Mouse (Mus musculus) limb, embryonic 15.5 days (tissue): ENCODE results near the gene Lasp1. TPM values are rescaled to one million over a fixed set of nuclear protein-coding genes. Genes with fewer than 3 reads are reported as not detected.
A peak's percentile ranks its signal among the peaks of the same experiment; 100 is the strongest.
"Not testable (repeated sequence)": the region's sequence is repeated elsewhere in the genome, so short reads cannot be mapped to it uniquely, and the experiment has no call there.

Experiments
- ATAC-seq: fragments of 200-750 bp; cut with Nextera tagmentation; 2 replicates; pipeline ENCODE4 v1.8.0; 2017; ENCODE audit warnings: low read depth, moderate TSS enrichment; ENCODE audit not compliant: insufficient number of reproducible peaks, low FRiP score, low TSS enrichment
- H3K27ac ChIP-seq: fragments of 300-500 bp; sonication (generic); 2 replicates; pipeline ENCODE4 v1.5.1; 2015; ENCODE audit warnings: moderate library complexity, mild to moderate bottlenecking, inconsistent platforms
- H3K27me3 ChIP-seq: fragments of 300-500 bp; sonication (generic); 2 replicates; pipeline ENCODE4 v1.6.1; 2015; ENCODE audit warnings: inconsistent platforms
- H3K36me3 ChIP-seq: fragments of 300-500 bp; sonication (generic); 2 replicates; pipeline ENCODE4 v1.6.1; 2015; ENCODE audit warnings: inconsistent platforms
- H3K4me1 ChIP-seq: fragments of 300-500 bp; sonication (generic); 2 replicates; pipeline ENCODE4 v1.6.1; 2015; ENCODE audit warnings: inconsistent platforms
- H3K4me2 ChIP-seq: fragments of 300-500 bp; sonication (generic); 2 replicates; pipeline ENCODE4 v1.6.1; 2015; ENCODE audit warnings: mild to moderate bottlenecking, inconsistent platforms
- H3K4me3 ChIP-seq: fragments of 300-500 bp; sonication (generic); 2 replicates; pipeline ENCODE4 v1.5.1; 2015; ENCODE audit warnings: mild to moderate bottlenecking, inconsistent platforms
- H3K9ac ChIP-seq: fragments of 300-500 bp; sonication (generic); 2 replicates; pipeline ENCODE4 v1.6.1; 2015; ENCODE audit warnings: inconsistent platforms
- H3K9me3 ChIP-seq: fragments of 300-500 bp; sonication (generic); 2 replicates; pipeline ENCODE4 v1.6.1; 2016; ENCODE audit warnings: inconsistent platforms
- WGBS: fragments of 180-500 bp; shearing (Covaris S2); methylation state at CpG from one replicate; pipeline ENCODE4 v1.1.7; 2015; 5-methylcytosine and 5-hydroxymethylcytosine counted together
- polyA plus RNA-seq: library from polyadenylated mRNA; unstranded; fragments of >200 nt; fragmentation: Nextera tagmentation; extraction: Ambion mirVana; gene quantifications from 2 replicates; pipeline ENCODE4 v1.2.1, GENCODE M21; 2015

The Lasp1 gene
- polyA plus RNA-seq, 1 experiment from 2014 or later, result 131 TPM

GRCm38 (mm10) chr11:97778918-97779317 lies 19.9 kb upstream of the Lasp1 start:
- Histone ChIP-seq H3K4me2 (no peak overlapping the region), H3K36me3 (peaks cover 56% of the 10 kb centered on the region), H3K9me3 (no peaks in the 10 kb centered on the region), H3K27ac (no peak overlapping the region), H3K9ac (no peak overlapping the region), H3K4me3 (no peak overlapping the region), H3K27me3 (no peaks in the 10 kb centered on the region), H3K4me1 (peaks cover 24% of the 10 kb centered on the region)
- ATAC-seq, result no peak
- 93% methylated on average over 1 of the region's 1 CpGs for WGBS

GRCm38 (mm10) chr11:97779968-97780701 lies 18.7 kb upstream of the Lasp1 start:
- H3K27me3 ChIP-seq, result no peaks in the 10 kb centered on the region
- no peak overlapping the region for H3K27ac ChIP-seq
- ATAC-seq, result no peak
- H3K9ac ChIP-seq, result no peak overlapping the region
- WGBS, result 82% methylated on average over 2 of the region's 2 CpGs
- peak overlapping the region; percentile 92 for H3K4me3 ChIP-seq
- H3K4me1 ChIP-seq, result peaks cover 24% of the 10 kb centered on the region
- peak overlapping the region; percentile 51 for H3K4me2 ChIP-seq
- peaks cover 52% of the 10 kb centered on the region for H3K36me3 ChIP-seq
- H3K9me3 ChIP-seq, result no peaks in the 10 kb centered on the region

- Histone ChIP-seq H3K4me3 (peak overlapping the region; percentile 92), H3K9me3 (no peaks in the 10 kb centered on the region), H3K4me2 (peak overlapping the region; percentile 51), H3K9ac (peak overlapping the region; percentile 96), H3K4me1 (peaks cover 24% of the 10 kb centered on the region), H3K27ac (peak overlapping the region; percentile 93), H3K27me3 (no peaks in the 10 kb centered on the region), H3K36me3 (peaks cover 43% of the 10 kb centered on the region)
- no peak for ATAC-seq
- under 1% methylated on average over 11 of the region's 11 CpGs for WGBS
These were observed 17.3 kb upstream of the Lasp1 start for GRCm38 (mm10) chr11:97781478-97781831.

GRCm38 (mm10) chr11:97781832-97782563 lies 16.8 kb upstream of the Lasp1 start, which contains the start of gene Rpl23:
Gene Rpl23 (minus strand): TSS chr11:97782437.
- WGBS, result under 1% methylated on average over 67 of the region's 67 CpGs
- Histone ChIP-seq H3K9ac (peak within 1 kb of the TSS; percentile 96), H3K4me2 (peak within 1 kb of the TSS; percentile 54), H3K4me3 (peak within 1 kb of the TSS; percentile 92), H3K9me3 (no peaks in the 10 kb centered on the region), H3K36me3 (peaks cover 38% of the 10 kb centered on the region), H3K27ac (peak within 1 kb of the TSS; percentile 93), H3K27me3 (no peaks in the 10 kb centered on the region), H3K4me1 (peaks cover 24% of the 10 kb centered on the region)
- peak; percentile 95 for ATAC-seq

GRCm38 (mm10) chr11:97782564-97782895 lies 16.3 kb upstream of the Lasp1 start:
- peak overlapping the region; percentile 96 for H3K9ac ChIP-seq
- WGBS, result 0% methylated on average over 10 of the region's 10 CpGs
- no peaks in the 10 kb centered on the region for H3K9me3 ChIP-seq
- H3K27me3 ChIP-seq, result no peaks in the 10 kb centered on the region
- H3K36me3 ChIP-seq, result peaks cover 33% of the 10 kb centered on the region
- peaks cover 22% of the 10 kb centered on the region for H3K4me1 ChIP-seq
- ATAC-seq, result no peak
- H3K4me3 ChIP-seq, result peak overlapping the region; percentile 92
- H3K27ac ChIP-seq, result peak overlapping the region; percentile 93
- peak overlapping the region; percentile 54 for H3K4me2 ChIP-seq

GRCm38 (mm10) chr11:97787961-97788360 lies 10.8 kb upstream of the Lasp1 start:
- Histone ChIP-seq H3K9me3 (no peaks in the 10 kb centered on the region), H3K27ac (no peak overlapping the region), H3K27me3 (no peaks in the 10 kb centered on the region), H3K4me1 (0 out of 2 replicates have a peak, but pooled peaks cover 2% of the 10 kb centered on the region), H3K4me2 (no peak overlapping the region), H3K4me3 (no peak overlapping the region), H3K36me3 (no peaks in the 10 kb centered on the region), H3K9ac (no peak overlapping the region)
- ATAC-seq, result no peak
- WGBS, result 88% methylated on average over 3 of the region's 3 CpGs

GRCm38 (mm10) chr11:97789727-97790126 lies 9.1 kb upstream of the Lasp1 start:
- 85% methylated on average over 5 of the region's 5 CpGs for WGBS
- ATAC-seq, result no peak
- no peaks in the 10 kb centered on the region for H3K4me1 ChIP-seq

GRCm38 (mm10) chr11:97790778-97791438 lies 7.9 kb upstream of the Lasp1 start:
- not testable (repeated sequence) for H3K4me3 ChIP-seq, H3K27ac ChIP-seq
- WGBS, result 86% methylated on average over 2 of the region's 2 CpGs

More at GRCm38 (mm10) chr11:97789727-97790126, 9.1 kb upstream of the Lasp1 start:
- Histone ChIP-seq H3K4me2 (no peak overlapping the region), H3K9me3 (no peaks in the 10 kb centered on the region), H3K4me3 (no peak overlapping the region), H3K27me3 (no peaks in the 10 kb centered on the region), H3K27ac (no peak overlapping the region), H3K36me3 (no peaks in the 10 kb centered on the region), H3K9ac (no peak overlapping the region)

GRCm38 (mm10) chr11:97793165-97793564 lies 5.6 kb upstream of the Lasp1 start:
- WGBS, result 5% methylated on average over 2 of the region's 2 CpGs

More at GRCm38 (mm10) chr11:97790778-97791438, 7.9 kb upstream of the Lasp1 start:
- not testable (repeated sequence) for H3K9me3 ChIP-seq, H3K4me1 ChIP-seq, H3K36me3 ChIP-seq, H3K4me2 ChIP-seq, ATAC-seq, H3K9ac ChIP-seq, H3K27me3 ChIP-seq

GRCm38 (mm10) chr11:97796910-97797309 lies 1.9 kb upstream of the Lasp1 start:
- Histone ChIP-seq H3K27ac (no peak overlapping the region), H3K36me3 (no peaks in the 10 kb centered on the region), H3K4me1 (peaks cover 21% of the 10 kb centered on the region), H3K27me3 (no peaks in the 10 kb centered on the region), H3K9me3 (no peaks in the 10 kb centered on the region), H3K9ac (no peak overlapping the region), H3K4me3 (no peak overlapping the region), H3K4me2 (no peak overlapping the region)
- ATAC-seq, result no peak
- 6% methylated on average over 6 of the region's 6 CpGs for WGBS

More at GRCm38 (mm10) chr11:97793165-97793564, 5.6 kb upstream of the Lasp1 start:
- H3K4me1 ChIP-seq, result peaks cover 6% of the 10 kb centered on the region
- H3K9ac ChIP-seq, result no peak overlapping the region
- no peak overlapping the region for H3K27ac ChIP-seq
- ATAC-seq, result no peak
- H3K36me3 ChIP-seq, result no peaks in the 10 kb centered on the region
- no peak overlapping the region for H3K4me3 ChIP-seq
- H3K27me3 ChIP-seq, result no peaks in the 10 kb centered on the region
- H3K9me3 ChIP-seq, result no peaks in the 10 kb centered on the region
- H3K4me2 ChIP-seq, result no peak overlapping the region

- no peaks in the 10 kb centered on the region for H3K27me3 ChIP-seq
- 0 out of 2 replicates have a peak, but pooled peaks cover 5% of the 10 kb centered on the region for H3K36me3 ChIP-seq
- 54% methylated on average over 15 of the region's 15 CpGs for whole genome bisulfite sequencing
- peak overlapping the region; percentile 63 for H3K27ac ChIP-seq
- H3K4me3 ChIP-seq, result no peak overlapping the region
- ATAC-seq, result no peak
- no peak overlapping the region for H3K9ac ChIP-seq
- no peaks in the 10 kb centered on the region for H3K9me3 ChIP-seq
- peak overlapping the region; percentile 88; the same call in 1 of the 2 replicates for H3K4me2 ChIP-seq
- H3K4me1 ChIP-seq, result peaks cover 27% of the 10 kb centered on the region
These were observed 1.3 kb upstream of the Lasp1 start for GRCm38 (mm10) chr11:97797369-97798082.
